Mouse (Mus musculus): ENCODE results near the gene Dennd4b.
A peak's percentile ranks its signal among the peaks of the same experiment; 100 is the strongest.
"Not testable (repeated sequence)": the region's sequence is repeated elsewhere in the genome, so short reads cannot be mapped to it uniquely, and the experiment has no call there.

Gene Dennd4b

DNA sequence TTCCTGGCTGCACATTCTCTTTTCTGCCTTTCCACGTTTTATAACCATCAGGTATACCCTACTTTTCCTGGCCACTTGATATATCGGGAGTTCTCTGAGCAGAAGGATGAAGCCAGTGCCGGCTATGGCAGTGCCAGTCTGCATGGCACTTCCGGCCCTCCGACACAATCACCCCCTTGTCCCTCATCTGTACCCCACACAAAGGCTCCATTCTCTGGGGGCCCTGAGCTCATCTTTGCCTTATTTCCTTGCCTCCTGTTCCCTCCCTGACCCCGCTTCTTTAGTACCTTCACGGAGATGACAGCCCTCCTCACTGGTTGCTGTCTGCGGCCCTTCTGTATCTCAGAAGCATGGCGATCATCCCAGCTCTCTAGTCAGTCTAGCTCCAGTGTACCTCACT is 15.7 kb downstream of the Dennd4b start:
- no peak for DNase-seq

DNA sequence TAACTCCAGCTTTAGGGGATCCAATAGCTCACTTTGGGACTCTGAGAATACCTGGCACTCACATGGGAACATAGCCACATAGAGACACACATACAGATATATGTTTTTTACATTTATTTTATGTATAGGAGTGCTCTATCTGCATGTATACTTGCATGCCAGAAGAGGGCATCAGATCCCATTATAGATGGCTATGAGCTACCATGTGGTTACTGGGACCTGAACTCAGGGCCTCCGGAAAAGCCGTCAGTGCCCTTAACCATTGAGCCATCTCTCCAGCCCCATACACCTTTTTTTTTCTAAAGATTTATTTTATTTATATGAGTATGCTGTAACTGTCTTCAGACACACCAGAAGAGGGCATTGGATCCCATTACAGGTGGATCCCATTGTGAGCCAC is 19.2 kb downstream of the Dennd4b start:
- DNase-seq: no peak

DNA sequence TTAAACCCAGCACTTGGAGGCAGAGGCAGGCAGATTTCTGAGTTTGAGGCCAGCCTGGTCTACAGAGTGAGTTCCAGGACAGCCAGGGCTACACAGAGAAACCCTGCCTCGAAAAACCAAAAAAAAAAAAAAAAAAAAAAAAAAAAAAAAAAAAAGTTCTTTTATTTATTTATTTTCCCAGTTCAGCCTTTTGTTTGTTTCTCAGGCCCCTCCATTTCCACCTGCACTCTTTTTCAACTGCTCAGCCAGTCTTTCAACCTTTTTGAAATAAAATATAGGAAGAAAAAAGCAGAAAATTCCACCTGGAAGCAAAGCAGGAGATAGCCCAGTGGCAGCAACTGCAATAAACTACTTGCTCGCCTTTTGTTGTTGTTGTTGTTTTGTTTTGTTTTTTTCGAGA is 24.4 kb downstream of the Dennd4b start:
- DNase-seq: not testable (repeated sequence)

DNA sequence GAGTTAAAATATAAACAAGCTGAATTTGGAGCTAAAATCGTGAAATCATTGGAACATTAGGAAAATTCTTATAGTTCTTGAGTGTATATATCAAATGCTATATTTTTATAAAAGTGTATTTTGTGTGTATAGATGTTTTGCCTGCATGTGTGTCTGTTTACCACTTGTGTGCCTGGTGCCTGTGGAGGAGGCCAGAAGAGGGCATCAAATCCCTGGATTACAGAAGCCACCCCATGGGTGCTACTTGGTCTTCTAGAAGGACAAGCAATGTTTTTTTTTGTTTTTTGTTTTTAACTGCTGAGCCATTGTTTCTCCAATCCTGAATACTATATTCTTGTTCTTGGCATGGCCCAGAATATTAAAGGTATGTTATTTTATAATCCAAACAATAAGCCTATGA is 25.6 kb downstream of the Dennd4b start:
- no peak for DNase-seq

DNA sequence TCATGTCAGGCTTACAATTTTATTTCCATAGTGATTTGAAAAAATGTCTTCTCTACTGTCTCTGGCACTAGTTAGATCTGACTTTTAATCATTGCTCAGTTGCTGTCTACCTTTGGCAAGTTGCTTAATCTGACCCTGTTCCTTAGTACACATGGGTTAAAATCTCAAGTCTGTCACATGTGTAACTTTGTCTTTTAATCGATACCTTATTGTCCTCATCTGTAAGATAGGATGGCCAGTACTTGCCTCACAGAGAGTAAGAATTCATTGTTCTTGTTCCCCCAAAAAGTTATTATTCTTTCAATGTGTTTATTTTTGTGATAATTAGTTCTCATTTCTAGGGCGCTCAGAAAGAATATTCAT is 27.0 kb downstream of the Dennd4b start:
- no peak for DNase-seq

DNA sequence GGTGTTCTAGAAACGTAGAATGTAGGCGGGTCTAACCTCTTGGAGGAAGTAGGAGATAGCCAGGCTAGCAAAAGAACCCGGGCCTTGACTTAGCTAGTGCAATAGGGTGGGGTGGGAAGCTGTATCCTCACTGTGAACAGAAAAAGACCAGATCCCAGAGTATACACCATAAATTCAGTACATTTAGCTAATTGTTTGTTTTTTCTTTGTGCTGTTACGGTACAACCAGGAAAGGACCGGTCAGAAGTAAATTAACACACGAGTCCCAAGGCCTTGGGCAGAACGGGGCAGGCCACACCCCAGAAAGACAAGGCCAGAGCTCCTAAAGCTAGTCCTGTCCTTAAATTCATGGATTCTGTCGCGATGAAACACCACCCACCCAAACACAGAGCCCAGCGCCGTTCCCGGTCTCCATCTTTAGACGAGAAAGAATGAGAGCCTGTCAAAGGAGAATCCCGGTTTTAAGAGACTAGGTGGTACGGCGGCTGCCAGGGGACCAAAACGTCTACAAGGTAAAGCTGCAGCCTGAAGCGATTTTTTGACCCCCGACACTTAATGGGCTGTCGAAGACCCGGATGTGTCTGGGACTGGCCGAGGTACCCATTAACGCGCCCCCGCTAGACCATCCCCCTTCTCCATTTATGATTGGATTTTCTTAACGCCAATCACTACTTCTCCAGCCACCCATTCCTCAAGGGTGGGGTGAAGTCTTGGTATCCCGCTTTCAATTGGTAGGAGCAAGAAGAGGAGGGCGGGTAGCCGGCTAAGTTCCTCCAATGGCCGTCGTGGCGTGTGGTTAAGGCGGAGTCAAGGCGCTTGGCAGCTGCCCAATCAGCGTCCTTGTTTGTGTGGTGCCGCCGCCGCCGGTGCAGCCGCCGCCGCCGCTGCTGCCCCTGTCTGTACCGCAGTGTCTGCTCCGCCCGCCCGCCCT is 27.6 kb downstream of the Dennd4b start, which contains the start of gene Gatad2b:
Gene Gatad2b, plus strand, starts transcription at position 834 of the 931 bp plus-strand sequence.
- peak; percentile 99 for DNase-seq

DNA sequence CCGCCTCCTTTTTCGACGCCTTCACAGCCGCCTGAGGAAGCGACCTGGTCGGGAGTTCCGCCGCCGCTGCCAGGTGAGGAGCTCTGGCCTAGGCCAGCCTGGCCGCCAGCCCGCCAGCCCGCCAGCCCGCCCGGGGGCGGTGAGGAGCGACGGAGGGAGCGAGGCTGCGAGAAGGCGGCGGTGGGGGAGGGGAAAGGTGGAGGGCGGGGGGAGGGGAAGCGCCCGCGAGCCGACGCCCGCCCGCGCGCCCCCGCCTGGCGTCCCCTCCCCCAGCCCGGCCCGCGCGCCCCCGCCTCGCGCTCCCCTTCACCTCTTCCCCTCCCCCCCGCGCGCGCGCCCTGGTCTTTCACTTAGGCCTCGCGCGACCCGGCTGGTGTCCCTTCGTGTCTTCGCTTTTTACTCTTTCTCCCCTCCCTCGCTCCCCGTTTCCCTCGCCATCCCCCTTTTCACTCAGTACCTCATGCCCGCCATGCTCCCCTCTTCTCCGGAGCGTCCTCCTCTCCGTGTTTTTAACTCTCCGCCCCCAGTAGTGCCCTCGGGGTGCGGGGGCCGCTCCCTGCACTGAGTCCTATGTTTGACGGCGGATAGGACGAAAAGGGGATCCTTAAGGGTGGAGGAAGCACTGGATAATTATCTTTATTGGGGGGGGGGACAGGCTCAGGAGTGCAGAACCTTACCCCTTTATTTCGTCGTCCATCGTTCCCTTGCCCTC is 28.5 kb downstream of the Dennd4b start:
- DNase-seq: peak; percentile 89

DNA sequence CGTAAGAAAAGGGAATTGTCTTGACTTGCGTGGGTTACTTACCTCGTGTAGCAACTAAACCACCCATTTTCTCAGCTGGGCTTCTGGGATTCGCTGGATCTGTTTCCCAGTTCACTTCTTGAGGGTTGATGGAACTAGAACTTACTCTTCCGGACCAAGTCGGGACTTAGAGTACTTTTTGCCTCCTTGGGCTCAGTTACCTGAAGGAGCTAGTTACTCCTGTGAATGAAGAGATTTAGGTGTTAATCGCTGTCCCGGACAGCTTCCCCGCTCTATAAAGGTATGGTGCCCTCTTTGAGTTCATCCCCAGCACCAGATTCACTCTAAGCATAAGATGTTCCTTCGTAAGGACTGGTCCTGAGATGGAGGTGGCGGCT is 29.1 kb downstream of the Dennd4b start:
- DNase-seq: no peak

DNA sequence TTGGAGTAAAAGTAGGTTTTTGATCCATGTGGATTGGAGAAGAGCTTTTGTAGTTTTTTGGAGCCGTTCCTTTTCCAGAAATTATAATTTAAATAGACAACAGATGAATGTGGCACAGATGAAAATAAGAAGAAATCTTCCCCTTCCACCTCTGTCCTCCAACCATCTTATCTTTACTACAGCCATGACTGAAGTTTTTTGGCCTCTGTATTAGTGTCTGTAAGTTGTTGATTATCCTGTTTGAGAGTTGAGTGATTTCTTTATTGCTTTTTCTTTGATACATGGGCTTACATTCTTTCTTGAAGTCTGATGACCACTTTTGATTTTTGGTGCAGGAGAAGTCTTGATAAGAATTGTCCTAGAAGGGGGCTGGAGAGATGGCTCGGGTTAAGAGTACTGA is 29.7 kb downstream of the Dennd4b start:
- no peak for DNase-seq

DNA sequence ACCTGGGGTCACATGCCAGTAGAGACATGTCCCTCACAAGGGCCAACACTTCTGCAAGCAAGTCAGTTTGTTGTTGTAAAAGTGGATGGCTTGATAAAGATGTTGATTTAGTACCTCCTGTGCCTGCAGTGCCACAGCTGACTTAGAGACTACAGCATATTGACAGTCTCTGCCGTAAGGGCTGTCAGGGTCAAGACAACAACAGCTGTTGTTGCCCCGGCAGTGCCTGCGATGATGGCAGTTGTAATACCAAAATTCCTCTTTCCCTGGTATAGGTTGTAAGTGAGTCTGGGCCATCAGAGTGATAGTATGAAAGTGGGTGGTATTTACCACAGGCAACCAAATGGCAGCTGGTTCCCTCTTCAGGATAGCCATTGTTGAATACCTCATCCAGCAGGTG is 40.8 kb downstream of the Dennd4b start:
- no peak for DNase-seq

DNA sequence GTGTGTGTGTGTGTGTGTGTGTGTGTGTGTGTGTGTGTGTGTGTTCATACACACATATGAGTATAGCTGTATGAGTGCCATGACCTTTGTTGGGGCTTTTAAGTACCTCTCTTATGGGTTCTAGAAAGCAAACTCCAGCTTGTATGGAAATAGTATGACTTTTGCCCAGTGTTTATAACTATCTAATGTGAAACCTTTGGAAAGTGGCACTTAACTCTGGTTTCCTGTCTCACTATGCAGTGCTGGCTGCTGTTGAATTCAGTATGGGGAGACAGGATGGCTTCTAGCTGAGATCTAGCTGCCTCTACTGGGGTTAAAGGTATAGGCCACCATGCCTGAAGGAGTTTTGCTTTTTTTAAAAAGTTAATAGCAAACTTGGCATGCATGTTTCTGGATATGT is 44.6 kb downstream of the Dennd4b start:
- no peak for DNase-seq

DNA sequence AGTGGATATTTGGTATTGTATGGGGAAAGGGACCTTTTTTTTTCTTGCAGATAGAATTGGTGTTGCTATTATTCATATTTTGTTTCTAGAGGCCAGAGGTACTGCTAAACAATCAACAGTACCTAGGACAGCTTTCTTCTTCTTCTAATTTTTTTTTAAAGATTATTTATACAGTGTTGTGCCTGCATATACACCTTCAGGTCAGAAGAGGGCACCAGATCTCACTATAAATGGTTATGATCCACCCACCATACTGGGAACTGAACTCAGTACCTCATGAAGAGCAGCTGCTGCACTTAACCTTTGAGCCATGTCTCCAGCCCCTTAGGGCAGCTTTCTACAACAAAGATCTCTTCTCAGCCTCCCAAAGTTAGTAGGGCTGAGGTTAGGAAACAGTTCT is 48.4 kb downstream of the Dennd4b start:
- DNase-seq: no peak

DNA sequence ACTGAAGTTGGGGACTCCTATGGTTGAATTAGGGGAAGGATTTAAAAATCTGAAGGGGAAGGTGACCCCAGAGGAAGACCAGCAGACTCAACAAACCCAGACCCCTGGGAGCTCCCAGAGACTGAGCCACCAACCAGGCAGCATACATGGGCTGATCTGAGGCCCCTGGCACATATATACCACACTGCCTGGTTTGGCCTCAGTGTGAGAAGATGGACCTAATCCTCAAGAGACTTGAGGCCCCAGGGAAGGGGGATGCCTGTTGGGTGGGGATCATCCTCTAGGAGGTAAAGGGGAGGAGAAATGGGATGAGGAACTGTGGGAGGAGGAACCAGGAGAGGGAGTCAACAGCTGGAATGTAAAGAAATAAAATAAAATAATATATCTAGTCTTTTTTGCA is 49.3 kb downstream of the Dennd4b start:
- no peak for DNase-seq

DNA sequence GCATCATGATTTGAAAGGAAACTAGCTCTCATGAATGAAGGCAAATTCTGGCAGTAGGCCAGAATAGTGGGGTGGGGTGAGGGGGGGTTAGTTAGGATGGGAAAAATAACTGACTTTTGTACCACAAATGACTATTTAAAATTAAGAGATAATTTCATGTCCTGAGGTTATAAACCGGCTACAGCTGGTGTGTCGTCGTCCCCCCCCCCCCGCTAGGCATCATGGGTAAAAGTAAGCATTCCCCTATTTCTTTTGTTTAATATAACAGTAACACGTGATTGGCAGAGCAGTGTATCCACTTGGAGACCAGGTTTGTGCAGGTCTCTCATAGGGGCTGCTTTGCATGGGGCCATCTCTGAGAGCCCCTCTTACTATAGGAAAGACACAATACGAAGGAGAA is 57.3 kb downstream of the Dennd4b start:
- DNase-seq: peak; percentile 39

DNA sequence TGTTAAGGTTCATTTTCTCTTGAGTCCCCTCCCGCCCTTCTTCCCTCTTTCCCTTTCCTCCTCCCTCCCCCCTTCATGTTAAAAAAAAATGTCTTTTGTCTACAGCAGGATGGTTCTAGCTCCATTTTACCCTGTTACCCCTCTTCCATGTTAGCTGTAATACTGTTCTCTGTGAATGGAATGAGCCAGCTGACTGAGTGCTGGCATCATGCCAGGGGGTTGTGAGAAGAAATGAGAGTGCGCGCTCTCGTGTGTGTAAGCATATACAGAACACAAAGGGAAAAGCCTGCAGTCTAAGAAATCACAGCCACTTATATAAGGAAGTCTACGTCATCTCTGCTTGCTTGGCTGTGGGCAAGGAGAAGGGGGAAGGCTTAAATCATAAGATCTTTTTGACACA is 58.1 kb downstream of the Dennd4b start:
- DNase-seq: peak; percentile 91

Data from kidney, postnatal 10 days (tissue).